Mouse (Mus musculus): Measurements from ENCODE around the gene Rexo5.

GRCm38 (mm10) chr7:119784908-119785307, 8.9 kb upstream of the Rexo5 start:
- TF ChIP-seq EP300 (IDR thresholded peaks at IDR 0.05; ENCODE audit: low read depth) (no peak), CTCF (IDR thresholded peaks at IDR 0.05; ENCODE audit: low read depth) (no peak)

All from heart, postnatal 0 days (tissue).